Mouse (Mus musculus) cerebellum, postnatal 25 days (tissue): ENCODE results near the gene Itpr2.
A peak's percentile ranks its signal among the peaks of the same experiment; 100 is the strongest.

Source experiments
- DNase-seq, 2 experiments: peaks; one replicate each; pipeline ENCODE4 v3.0.0; 2021; ENCODE audit warnings: mixed read lengths in 2 of 2

Gene Itpr2

DNA sequence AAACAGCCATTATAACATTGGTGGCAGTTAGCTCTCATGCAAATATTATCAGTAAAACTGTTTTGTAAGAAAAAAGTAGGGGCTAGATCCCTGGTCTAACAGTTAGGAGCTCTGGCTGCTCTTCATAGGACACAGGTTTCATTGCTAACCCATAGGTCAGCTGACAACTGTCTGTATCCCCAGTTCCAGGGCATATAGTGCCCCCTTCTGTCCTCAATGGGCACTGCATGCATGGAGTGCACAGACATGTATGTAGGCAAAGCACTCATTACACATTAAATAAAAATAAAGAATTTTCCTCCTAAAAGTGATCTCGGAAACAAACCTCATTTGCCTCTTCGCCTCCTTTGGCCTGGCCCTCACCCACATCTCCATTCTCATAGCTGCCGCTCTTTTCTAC lies 157.3 kb downstream of the Itpr2 start:
- peak; percentile 39 to 66 for DNase-seq

DNA sequence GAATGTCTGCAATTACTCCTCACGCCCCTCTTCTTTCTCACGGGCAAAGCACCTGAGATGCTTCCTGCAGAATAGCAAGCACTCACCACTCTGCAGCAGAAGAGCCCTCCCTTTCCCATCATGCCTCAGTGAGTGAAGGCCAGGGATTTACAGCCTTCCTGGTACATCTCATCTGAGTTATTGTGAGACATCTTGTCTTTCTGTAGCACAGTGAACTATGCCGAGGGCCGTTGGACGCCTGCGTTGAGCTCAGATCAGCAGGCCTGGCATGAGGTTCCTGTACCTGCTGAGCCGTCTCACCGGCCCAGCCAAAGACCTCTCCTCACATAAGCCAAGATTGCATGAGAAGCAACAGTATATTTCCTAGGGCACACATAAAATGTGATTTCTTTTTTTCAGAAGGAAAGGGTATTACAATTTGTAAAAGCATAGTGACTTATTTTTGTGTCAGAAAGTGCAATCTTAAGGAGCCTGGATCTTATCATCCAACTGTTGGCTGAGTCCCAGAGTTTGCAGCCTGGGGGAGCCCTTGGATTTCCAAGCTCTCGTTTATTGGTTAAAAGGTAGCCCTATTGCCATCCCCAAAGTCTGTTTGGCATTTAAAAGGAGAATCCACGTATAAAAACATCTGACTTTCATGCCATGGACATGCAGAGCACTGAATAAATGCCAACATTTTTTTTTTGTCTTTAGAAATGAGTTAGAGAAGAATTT lies 158.2 kb downstream of the Itpr2 start:
- peak; percentile 65 to 76 for DNase-seq

- peak; percentile 70 to 76 for DNase-seq
These were observed 159.0 kb downstream of the Itpr2 start for GRCm38 (mm10) chr6:146342995-146343394.

DNA sequence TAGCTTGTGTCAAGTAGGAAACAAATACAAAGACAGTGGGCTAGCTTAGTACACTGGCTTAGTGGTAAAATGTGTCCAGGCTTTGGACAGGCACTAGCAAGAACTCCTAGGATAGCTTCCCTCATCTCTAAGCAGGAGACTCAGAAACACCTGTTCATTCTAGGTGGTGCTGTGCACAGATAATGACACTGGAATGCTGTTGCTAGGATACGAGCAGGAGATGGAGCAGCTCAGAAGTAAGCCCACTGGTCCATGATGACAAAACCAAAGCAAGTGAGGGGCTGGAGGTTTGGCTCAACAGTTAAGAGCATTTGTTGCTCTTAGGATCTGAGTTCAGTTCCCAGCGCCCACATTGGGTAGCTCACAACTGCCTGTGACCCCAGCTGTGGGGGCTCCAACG lies 160.1 kb downstream of the Itpr2 start:
- no peak for DNase-seq

DNA sequence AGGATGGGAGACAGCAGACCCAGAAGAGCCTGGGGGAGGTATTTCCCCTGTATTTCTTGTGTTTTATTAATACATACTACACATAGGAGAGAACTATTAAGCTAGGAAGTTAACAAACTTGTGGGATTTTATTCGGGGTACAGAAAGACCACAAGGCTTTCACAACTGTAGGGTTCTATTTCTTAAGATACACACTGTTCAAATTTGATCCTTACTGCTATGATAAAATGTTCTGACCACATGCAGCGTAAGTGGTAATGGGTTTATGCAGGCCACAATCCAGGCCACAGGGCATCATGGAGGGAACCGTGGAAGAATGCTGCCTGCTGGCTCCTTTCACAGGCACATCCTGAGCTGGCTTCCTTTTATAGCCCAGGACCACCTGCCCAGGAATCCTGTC lies 160.6 kb downstream of the Itpr2 start:
- no peak for DNase-seq

DNA sequence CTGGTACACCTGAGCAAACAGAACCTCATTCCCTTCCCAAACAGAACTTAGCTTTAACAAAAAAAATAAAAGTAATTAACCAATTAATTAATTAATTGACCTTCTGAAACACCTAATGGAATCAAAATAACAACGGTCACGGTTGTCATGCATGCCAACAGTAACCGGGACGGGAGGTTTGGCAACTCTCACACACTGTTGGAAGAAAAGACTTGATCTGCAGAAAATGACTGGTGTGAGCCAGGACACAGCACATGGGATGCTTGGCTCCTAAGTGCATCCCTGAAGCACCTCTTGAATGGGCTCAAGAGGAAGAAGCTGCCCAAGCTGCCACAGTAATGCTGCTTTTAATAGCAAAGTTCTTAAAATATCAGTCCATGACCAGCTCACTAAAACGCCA lies 161.1 kb downstream of the Itpr2 start:
- peak in 1 of 2 experiments; percentile 30 for DNase-seq

DNA sequence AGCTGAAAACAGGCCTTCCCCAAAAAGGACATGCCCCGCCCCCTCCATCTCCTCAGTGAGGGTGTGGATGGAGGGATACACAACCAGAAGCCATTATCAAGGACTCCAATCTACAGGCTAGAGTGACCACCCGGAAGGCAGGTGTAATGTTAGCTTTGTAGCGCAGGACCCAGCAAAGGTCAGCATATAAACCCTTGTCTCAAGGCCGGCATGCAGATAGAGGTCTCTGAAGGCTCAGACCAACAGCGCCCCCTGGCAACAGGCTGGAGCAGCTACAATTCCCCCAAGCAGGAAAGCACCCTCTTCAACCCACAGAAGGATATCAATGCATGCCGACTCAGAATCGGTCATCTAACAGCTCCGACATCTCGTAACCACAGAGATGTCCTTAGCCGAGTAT lies 162.2 kb downstream of the Itpr2 start:
- peak; percentile 67 to 79 for DNase-seq

DNA sequence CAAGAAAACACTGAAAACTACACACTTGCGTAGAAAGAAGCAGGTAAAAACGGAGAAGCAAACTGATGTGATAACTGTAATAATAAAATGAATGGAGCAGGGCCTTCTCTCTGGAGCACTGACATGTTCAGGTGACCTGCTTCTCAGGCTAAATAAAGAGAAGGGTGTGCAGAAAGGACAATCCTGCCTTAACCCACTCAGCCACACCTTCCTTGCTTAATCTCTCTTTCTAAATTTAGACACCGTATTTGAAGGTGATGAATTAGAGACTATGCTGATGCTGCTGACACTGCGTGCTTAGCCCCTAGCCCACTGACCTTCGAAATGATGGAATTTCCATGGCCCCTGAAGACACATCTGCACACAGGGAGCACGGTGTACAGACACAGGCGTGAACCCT lies 164.8 kb downstream of the Itpr2 start:
- no peak for DNase-seq

DNA sequence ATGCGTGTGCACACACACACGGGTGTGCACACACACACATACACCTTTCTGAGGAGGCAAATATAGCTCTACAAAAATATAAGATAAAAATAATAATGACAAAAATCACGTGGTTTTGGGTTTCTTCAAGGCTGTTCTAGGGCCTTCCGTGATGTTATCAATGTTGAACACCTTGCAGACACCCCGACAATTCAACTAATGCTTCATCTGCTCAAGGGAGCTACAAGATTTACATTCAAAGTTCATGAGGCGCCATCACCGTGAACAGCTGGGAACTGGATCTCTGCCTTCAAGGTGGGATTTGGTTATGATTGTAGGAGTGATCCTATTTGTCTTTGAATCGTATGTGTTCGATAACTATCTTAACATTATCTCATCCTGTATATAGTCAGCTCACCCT lies 166.8 kb downstream of the Itpr2 start:
- DNase-seq, result no peak

GRCm38 (mm10) chr6:146333506-146333905 lies 168.5 kb downstream of the Itpr2 start:
- no peak for DNase-seq

DNA sequence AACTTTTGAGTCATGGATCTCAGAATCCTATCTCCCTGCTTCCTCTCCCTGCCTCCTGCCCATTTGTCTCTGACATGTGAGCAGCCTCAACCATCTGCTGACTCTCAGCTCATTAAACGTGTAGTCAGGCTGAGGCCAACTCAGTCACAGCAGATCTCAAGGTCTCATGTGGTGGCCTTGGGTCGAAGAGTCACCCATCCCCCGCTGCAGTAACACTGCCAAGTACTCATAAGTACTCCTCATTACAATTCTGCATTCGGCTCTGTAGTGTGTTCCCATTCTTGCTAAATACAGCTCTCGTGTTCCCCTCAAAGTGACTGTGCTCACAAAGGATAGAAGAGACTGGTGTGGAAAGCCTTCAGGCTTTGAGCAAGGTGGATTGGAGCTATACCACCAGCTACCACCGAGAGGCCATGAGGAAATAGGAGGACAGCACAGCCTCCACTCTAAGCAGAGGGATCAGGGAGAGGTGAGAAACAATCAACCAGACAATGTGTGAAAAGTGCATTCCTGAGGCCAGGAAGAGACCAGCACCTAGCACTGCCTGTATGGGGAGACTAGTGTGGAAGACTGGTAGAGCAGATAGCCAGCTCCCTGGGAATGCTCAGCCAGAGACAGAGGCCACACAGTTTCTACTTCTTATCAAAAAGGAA lies 170.9 kb downstream of the Itpr2 start:
- peak in 1 of 2 experiments; percentile 48 for DNase-seq

DNA sequence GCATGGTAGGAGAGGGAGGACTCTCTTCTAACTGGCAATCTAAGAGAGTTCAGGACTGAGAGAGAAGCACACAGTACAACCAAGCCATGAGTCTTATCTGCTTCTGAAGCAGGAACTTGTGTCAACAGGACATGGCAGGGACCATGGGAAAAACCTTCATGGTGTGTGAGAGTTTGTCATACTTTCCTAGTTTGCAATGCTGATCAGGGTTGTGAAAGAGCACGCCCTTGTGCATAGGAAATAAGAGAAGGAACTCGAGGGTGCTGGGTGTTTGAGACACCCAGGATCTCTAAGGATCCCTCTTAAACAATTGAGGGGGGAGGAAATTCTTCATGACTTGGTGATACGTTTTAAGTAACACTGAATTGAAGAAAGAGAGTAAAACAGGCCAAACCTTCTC lies 172.9 kb downstream of the Itpr2 start:
- no peak for DNase-seq

- no peak for DNase-seq
These were observed 175.4 kb downstream of the Itpr2 start for GRCm38 (mm10) chr6:146326631-146327030.

- DNase-seq, result no peak
These were observed 177.3 kb downstream of the Itpr2 start for GRCm38 (mm10) chr6:146324541-146325204.

- no peak for DNase-seq
These were observed 179.5 kb downstream of the Itpr2 start for GRCm38 (mm10) chr6:146322555-146322954.

DNA sequence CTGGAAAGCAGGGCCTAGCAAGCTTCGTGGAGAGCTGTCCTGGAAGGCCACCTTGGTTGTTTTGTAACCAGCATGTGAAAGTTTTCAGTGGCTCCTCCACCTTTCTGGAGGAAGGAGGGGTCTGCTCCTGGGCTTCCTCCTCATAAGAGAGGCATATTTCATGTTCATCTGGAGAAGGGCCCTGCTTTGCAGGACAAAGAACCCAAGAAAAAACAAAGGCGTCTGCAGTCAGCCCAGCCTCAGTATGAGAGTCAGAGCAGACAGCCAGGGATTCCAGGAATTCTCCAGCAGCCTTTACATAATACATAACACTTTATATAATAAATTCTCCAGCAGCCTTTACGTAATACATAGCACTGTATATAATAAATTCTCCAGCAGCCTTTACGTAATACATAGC lies 180.1 kb downstream of the Itpr2 start:
- DNase-seq, result no peak

DNA sequence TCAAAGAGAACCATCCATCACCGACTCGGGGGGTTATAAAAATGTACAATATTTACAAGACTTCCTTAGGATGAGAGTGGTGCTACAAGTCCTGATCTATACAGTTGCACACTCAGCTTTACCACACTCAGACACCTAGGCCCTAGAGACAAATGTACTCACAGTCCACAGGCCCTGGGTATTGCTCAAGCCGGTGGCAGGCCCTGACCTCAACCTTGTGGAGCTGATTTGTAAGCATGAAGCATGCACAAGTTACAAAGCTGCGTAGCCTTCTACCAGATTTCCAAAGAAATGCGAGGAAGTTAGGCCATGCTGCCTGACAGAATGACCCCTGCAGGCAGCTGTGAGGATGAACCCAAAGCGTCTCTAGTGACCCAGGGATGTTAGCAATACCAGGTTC lies 185.6 kb downstream of the Itpr2 start:
- no peak for DNase-seq

- no peak for DNase-seq
These were observed 186.9 kb downstream of the Itpr2 start for GRCm38 (mm10) chr6:146315153-146315552.

GRCm38 (mm10) chr6:146314304-146314703 lies 187.7 kb downstream of the Itpr2 start:
- no peak for DNase-seq

- no peak for DNase-seq
These were observed 188.6 kb downstream of the Itpr2 start for GRCm38 (mm10) chr6:146313396-146313795.

GRCm38 (mm10) chr6:146310210-146310609 lies 191.8 kb downstream of the Itpr2 start:
- no peak for DNase-seq

DNA sequence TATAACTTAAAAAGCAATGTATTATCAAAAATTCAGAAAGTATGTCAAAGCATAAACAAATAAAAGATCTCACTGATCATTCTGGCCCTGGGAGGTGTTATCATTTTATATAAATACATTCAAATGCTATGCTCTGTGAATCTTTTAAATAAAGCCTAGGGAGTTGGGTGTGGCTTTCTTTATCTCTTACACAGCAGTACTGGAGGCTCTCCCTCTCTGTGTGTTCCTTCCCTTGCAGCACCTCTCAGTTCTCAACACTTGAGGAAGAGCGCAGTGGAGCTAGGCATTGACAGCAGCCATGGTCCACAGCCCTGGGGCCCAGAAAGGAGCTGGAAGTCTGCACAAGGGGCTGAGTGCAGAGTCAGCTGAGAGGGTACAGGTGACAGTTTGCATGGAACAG lies 192.7 kb downstream of the Itpr2 start:
- no peak for DNase-seq

- no peak for DNase-seq
These were observed 196.0 kb downstream of the Itpr2 start for GRCm38 (mm10) chr6:146305995-146306394.

DNA sequence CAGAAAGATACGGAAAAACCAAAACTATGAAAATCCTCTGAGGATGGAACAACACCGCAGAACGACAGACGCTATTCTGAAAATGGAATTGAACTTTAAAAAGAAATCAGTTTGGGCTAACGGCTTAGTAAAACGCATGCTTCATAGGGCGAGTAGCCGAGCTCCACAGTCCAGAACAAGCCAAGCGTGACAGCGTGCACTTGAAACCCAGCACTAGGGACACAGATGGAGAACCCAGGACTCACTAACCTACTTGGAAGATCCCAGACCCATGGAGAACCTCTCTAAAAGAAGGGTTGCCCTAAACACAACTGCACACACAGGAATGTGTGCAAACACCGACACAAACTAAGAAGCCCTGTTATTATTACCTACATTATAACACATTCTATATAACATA lies 197.9 kb downstream of the Itpr2 start:
- no peak for DNase-seq
